Comparison of ENCODE assay signal across 32 mouse cellular contexts in genomic region chr5:42228631-42229030, GRCm38 (mm10).
DNase-seq lines count a peak whose midpoint lies in the region; ATAC-seq and TF ChIP-seq lines count a peak whose summit lies in the region.
"Had no signal": no experiment of that assay in that cellular context is flagged by ENCODE, and none has a peak within 500 bp of the region (broad histone marks: within the 10 kb centered on the region; RNA-seq: fewer than 3 reads in every experiment).

No protein-coding gene starts in this region.

- DNase-seq in frontal cortex, adult 2 months (ENCODE audit: extremely low spot score in 1 of 2, low spot score in 1 of 2), result peak; percentile 7 to 34
- no peak for DNase-seq in frontal cortex, postnatal 14 days (ENCODE audit: low spot score in 2 of 2)
- peak; percentile 15 for DNase-seq in midbrain, embryonic 14.5 days
- DNase-seq in brain, embryonic 14.5 days (ENCODE audit: low read depth), result peak; percentile 30
- peak; percentile 23 for DNase-seq in left cerebral cortex, postnatal 4 days
- no peak for DNase-seq in thymus, postnatal 14 days
- DNase-seq: adrenal gland, postnatal 36 days; cerebellum, adult 9-11 months; heart, adult 2 months; kidney, adult 18-20 months; kidney, postnatal 25 days; layer of hippocampus, postnatal 36 days; liver; lung, adult 2 months; lung, postnatal 10 days; thymus, adult 18-20 months; thymus, postnatal 36 days had no signal

- intact Hi-C loops in left cerebral cortex, postnatal 4 days (cut with DNase I), result no loop called here

- no peaks in the 10 kb centered on the region for H3K36me3 ChIP-seq in midbrain, embryonic 14.5 days (ENCODE audit: control insufficient read depth, insufficient read depth, low read length)
- H3K36me3 ChIP-seq in midbrain, embryonic 15.5 days (replicated peaks), result no peaks in the 10 kb centered on the region
- H3K36me3 ChIP-seq: embryonic facial prominence, embryonic 10.5 days; embryonic facial prominence, embryonic 15.5 days; heart, embryonic 12.5 days; hindbrain, embryonic 15.5 days; kidney, embryonic 15.5 days; neural tube, embryonic 12.5 days had no signal

- no peaks in the 10 kb centered on the region for H3K4me1 ChIP-seq in midbrain, embryonic 14.5 days (ENCODE audit: control insufficient read depth, insufficient read depth, low read length)
- H3K4me1 ChIP-seq in midbrain, embryonic 15.5 days, result no peaks in the 10 kb centered on the region
- H3K4me1 ChIP-seq: embryonic facial prominence, embryonic 10.5 days; embryonic facial prominence, embryonic 15.5 days; forebrain, embryonic 13.5 days; heart, embryonic 12.5 days; hindbrain, embryonic 15.5 days; kidney, embryonic 15.5 days; neural tube, embryonic 12.5 days had no signal

- H3K27me3 ChIP-seq in midbrain, embryonic 14.5 days (ENCODE audit: control insufficient read depth, insufficient read depth, low read length), result no peaks in the 10 kb centered on the region
- H3K27me3 ChIP-seq in midbrain, embryonic 15.5 days (replicated peaks), result no peaks in the 10 kb centered on the region
- H3K27me3 ChIP-seq: embryonic facial prominence, embryonic 15.5 days; forebrain, embryonic 13.5 days; heart, embryonic 12.5 days; hindbrain, embryonic 15.5 days; kidney, embryonic 15.5 days; neural tube, embryonic 12.5 days had no signal

- H3K9me3 ChIP-seq in midbrain, embryonic 14.5 days (ENCODE audit: control insufficient read depth, low read length), result no peaks in the 10 kb centered on the region
- no peaks in the 10 kb centered on the region for H3K9me3 ChIP-seq in midbrain, embryonic 15.5 days
- H3K9me3 ChIP-seq: embryonic facial prominence, embryonic 10.5 days; embryonic facial prominence, embryonic 15.5 days; forebrain, embryonic 13.5 days; heart, embryonic 12.5 days; hindbrain, embryonic 15.5 days; kidney, embryonic 15.5 days; neural tube, embryonic 12.5 days had no signal

- H3K27ac ChIP-seq in midbrain, embryonic 14.5 days (replicated peaks; ENCODE audit: low read depth, low read length), result no peak overlapping the region
- no peak overlapping the region for H3K27ac ChIP-seq in midbrain, embryonic 15.5 days
- H3K27ac ChIP-seq: embryonic facial prominence, embryonic 10.5 days; embryonic facial prominence, embryonic 15.5 days; forebrain, embryonic 13.5 days; heart, adult 2 months; hindbrain, embryonic 15.5 days; kidney, embryonic 15.5 days; layer of hippocampus, adult 2 months; liver, embryonic 14.5 days; macrophage; neural tube, embryonic 12.5 days; stomach, postnatal 0 days had no signal

- no peak for ATAC-seq in midbrain, embryonic 14.5 days (ENCODE audit: low FRiP score, low TSS enrichment)
- ATAC-seq in midbrain, embryonic 15.5 days (replicated peaks), result no peak
- ATAC-seq: CD4-positive, CD25-positive, alpha-beta regulatory T cell, adult 4 months; forebrain, embryonic 13.5 days; midbrain, embryonic 16.5 days had no signal

- 55% methylated on average over 2 of the region's 2 CpGs for WGBS in midbrain, embryonic 14.5 days
- 48% methylated on average over 2 of the region's 2 CpGs for whole genome bisulfite sequencing in midbrain, embryonic 15.5 days

- no peak for TF ChIP-seq POLR2A in brain, embryonic 14.5 days (IDR thresholded peaks at IDR 0.05; ENCODE audit: borderline replicate concordance, extremely low read depth, insufficient read depth, insufficient read length, poor library complexity, severe bottlenecking)

- no peak overlapping the region for H3K4me2 ChIP-seq in midbrain, embryonic 14.5 days (ENCODE audit: low read length)
- H3K4me2 ChIP-seq in midbrain, embryonic 15.5 days, result no peak overlapping the region
- H3K4me2 ChIP-seq: embryonic facial prominence, embryonic 15.5 days; forebrain, embryonic 13.5 days; heart, embryonic 12.5 days; hindbrain, embryonic 15.5 days; kidney, embryonic 15.5 days; neural tube, embryonic 12.5 days had no signal

- TF ChIP-seq CTCF in brain, embryonic 14.5 days (IDR thresholded peaks at IDR 0.05; ENCODE audit: borderline replicate concordance, extremely low read depth, insufficient read depth, insufficient read length), result no peak

- H3K4me3 ChIP-seq in midbrain, embryonic 14.5 days (replicated peaks; ENCODE audit: low read depth, low read length), result no peak overlapping the region
- H3K4me3 ChIP-seq in midbrain, embryonic 15.5 days, result no peak overlapping the region
- H3K4me3 ChIP-seq: embryonic facial prominence, embryonic 10.5 days; embryonic facial prominence, embryonic 15.5 days; forebrain, embryonic 13.5 days; heart, adult 2 months; heart, embryonic 12.5 days; hindbrain, embryonic 15.5 days; kidney, embryonic 15.5 days; layer of hippocampus, adult 2 months; myocyte; neural tube, embryonic 12.5 days had no signal

- no peak overlapping the region for H3K9ac ChIP-seq in midbrain, embryonic 14.5 days (replicated peaks; ENCODE audit: low read length)
- no peak overlapping the region for H3K9ac ChIP-seq in midbrain, embryonic 15.5 days
- H3K9ac ChIP-seq: embryonic facial prominence, embryonic 15.5 days; forebrain, embryonic 13.5 days; heart, embryonic 12.5 days; hindbrain, embryonic 15.5 days; kidney, embryonic 15.5 days; liver, embryonic 14.5 days; neural tube, embryonic 12.5 days had no signal

Comparison
In these comparisons a context has a peak if more than half of its experiments do, and no peak if none do; other contexts are left out.
1. DNase-seq: peak in frontal cortex, adult 2 months (2 of 2), midbrain, embryonic 14.5 days (single experiment), brain, embryonic 14.5 days (single experiment) and left cerebral cortex, postnatal 4 days (single experiment); none in frontal cortex, postnatal 14 days (0 of 2) and thymus, postnatal 14 days (single experiment).